Mouse (Mus musculus): Measurements from ENCODE around the gene Mrfap1. TPM values are rescaled to one million over a fixed set of nuclear protein-coding genes. Genes with fewer than 3 reads are reported as not detected.

Mrfap1 gene
- polyA plus RNA-seq, 1 experiment = 47.5 TPM

DNA sequence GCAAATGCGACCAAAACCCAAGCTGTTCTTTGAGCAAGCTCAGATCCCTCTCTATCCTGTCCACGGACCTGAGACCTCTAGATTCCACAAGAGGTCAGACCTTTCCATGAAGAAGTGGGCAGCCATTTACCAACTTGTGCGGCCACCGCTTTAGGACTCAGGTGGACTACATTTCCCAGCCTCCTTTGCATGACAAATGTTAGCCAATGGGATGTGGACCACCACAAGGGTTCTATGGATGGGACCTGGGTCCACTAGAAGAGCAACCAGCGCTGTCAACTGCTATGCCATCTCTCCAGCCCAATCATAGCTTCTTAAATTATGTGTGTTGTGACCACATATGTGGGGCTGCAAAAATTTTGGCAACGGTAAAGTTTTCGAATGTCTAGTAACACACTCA is 34.7 kb upstream of the Mrfap1 start:
- WGBS = 58% methylated on average over 7 of the region's 7 CpGs
- H3K4me1 ChIP-seq (ENCODE audit: control insufficient read depth, insufficient read depth, insufficient read length) = peaks cover 9% of the 10 kb centered on the region; the same call in 1 of the 2 replicates
- H3K4me3 ChIP-seq (ENCODE audit: extremely low read depth, insufficient read depth, insufficient read length) = no peak overlapping the region
- no peak overlapping the region for H3K27ac ChIP-seq (ENCODE audit: insufficient read depth, low read length)
- no peak for TF ChIP-seq POLR2A (IDR thresholded peaks at IDR 0.05; ENCODE audit: low read depth, low read length)
- TF ChIP-seq CTCF (IDR thresholded peaks at IDR 0.05; ENCODE audit: extremely low read depth, insufficient read depth, insufficient read length, insufficient replicate concordance) = no peak
- H3K27me3 ChIP-seq (ENCODE audit: control insufficient read depth, insufficient read depth, low read length) = no peaks in the 10 kb centered on the region
- DNase-seq (ENCODE audit: low read depth in 1 of 2, low spot score in 2 of 2) = no peak
- H3K36me3 ChIP-seq (ENCODE audit: control insufficient read depth, insufficient read depth, low read length) = peaks cover 11% of the 10 kb centered on the region; the same call in 1 of the 2 replicates

DNA sequence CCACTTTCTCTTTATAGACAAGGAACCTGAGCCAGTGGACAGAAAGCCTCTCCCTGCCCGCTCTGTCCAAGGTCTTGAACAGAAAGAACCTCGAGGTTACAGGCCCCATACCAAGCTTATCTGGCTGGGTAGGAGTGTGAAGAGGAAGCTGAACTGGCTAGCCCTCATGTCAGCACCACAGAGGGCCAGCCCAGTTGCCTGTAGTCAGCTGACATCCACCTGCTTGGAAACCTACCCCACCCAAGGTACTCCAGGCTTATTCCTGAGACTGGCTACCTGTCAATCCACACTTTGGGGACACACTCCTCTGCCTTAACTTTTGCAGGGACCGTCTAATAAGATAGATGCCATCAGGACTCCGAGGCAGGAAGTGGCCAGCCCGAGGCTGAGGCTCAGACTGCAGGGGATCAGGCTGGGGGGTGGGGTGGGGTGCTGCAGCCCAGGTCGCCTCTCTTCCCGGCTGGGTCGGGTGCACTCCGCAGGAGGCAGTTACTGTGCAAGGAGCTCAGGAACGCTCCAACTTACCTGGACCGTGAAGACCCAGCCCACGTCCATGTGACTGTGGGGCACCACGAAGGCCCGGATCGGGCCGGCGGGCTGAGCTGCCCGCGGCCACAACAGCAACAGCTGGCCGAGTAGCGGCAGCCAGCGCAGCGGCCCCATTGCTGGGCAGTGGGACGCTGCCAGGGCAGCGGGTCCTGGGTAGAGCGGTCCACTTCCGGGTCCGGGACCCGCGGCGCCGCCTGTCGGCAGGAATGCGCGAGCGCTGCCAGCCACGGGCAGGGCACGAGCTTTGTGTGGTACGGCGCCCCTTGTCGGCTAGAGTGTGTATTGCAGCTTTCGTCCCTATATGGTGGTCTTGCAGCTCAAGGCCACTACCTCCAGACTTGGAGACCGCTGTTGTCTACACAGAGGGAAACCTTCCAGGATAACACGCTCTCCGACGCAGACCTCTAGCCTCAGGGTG is 33.6 kb upstream of the Mrfap1 start, which contains the start of gene Man2b2:
TSS of gene Man2b2 (minus strand) at position 741 of the 967 bp plus-strand sequence.
- peaks cover 18% of the 10 kb centered on the region for H3K36me3 ChIP-seq (ENCODE audit: control insufficient read depth, insufficient read depth, low read length)
- H3K27me3 ChIP-seq (ENCODE audit: control insufficient read depth, insufficient read depth, low read length) = no peaks in the 10 kb centered on the region
- peak; percentile 72 to 90 for DNase-seq (ENCODE audit: low read depth in 1 of 2, low spot score in 2 of 2)
- H3K4me1 ChIP-seq (ENCODE audit: control insufficient read depth, insufficient read depth, insufficient read length) = peaks cover 9% of the 10 kb centered on the region; the same call in 1 of the 2 replicates
- 2% methylated on average over 46 of the region's 46 CpGs for WGBS
- TF ChIP-seq CTCF (IDR thresholded peaks at IDR 0.05; ENCODE audit: extremely low read depth, insufficient read depth, insufficient read length, insufficient replicate concordance) = peak; percentile 95
- TF ChIP-seq POLR2A (IDR thresholded peaks at IDR 0.05; ENCODE audit: low read depth, low read length) = peak; percentile 49; the same call in 1 of the 2 replicates
- peak within 1 kb of the TSS; percentile 69 for H3K27ac ChIP-seq (ENCODE audit: insufficient read depth, low read length)
- peak within 1 kb of the TSS; percentile 82 for H3K4me3 ChIP-seq (ENCODE audit: extremely low read depth, insufficient read depth, insufficient read length)

DNA sequence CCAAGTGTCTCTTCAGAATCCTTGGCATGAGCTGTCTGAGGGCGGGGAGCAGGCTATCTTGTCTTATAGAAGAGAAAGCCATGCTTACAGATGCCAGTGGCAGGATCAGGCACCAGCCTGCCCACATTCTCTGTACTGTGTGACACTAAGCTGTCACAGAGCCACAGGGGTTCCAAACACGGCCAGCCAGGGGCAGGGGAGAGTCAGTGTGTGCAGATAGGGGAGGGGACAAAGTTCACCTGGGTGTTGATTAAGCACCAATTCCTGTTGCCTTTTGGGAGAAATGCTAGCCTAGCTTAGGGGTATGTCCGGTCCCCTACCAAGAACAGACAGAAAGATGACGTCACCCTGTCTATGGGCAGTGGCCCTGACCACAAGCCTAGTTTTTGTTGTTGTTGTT is 32.5 kb upstream of the Mrfap1 start:
- Histone ChIP-seq H3K4me3 (ENCODE audit: extremely low read depth, insufficient read depth, insufficient read length) (no peak overlapping the region), H3K27ac (ENCODE audit: insufficient read depth, low read length) (no peak overlapping the region), H3K36me3 (ENCODE audit: control insufficient read depth, insufficient read depth, low read length) (peaks cover 24% of the 10 kb centered on the region), H3K27me3 (ENCODE audit: control insufficient read depth, insufficient read depth, low read length) (no peaks in the 10 kb centered on the region), H3K4me1 (ENCODE audit: control insufficient read depth, insufficient read depth, insufficient read length) (peaks cover 9% of the 10 kb centered on the region; the same call in 1 of the 2 replicates)
- no peak for DNase-seq (ENCODE audit: low read depth in 1 of 2, low spot score in 2 of 2)
- WGBS = 91% methylated on average over 4 of the region's 4 CpGs
- TF ChIP-seq POLR2A (IDR thresholded peaks at IDR 0.05; ENCODE audit: low read depth, low read length) = no peak

DNA sequence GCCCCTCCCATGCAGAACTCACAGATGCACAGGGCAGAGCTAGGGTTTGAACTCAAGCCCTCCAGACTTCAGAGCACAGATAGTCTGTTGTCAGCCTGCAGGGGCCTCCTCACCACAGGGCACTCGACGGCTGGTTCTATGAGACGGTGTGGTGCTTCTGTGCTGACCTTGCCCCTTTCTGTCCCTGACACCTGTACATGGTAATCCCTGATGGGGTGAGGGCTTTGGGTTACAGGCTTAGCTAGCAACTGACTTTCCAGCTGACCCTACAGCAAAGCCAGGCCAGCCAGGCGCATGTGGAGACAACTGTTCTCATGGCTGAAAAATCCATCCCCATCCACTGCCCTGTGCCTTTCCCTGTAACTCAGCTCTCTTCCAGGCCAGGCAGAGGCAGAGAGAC is 26.3 kb upstream of the Mrfap1 start:
- Histone ChIP-seq H3K4me1 (ENCODE audit: control insufficient read depth, insufficient read depth, insufficient read length) (no peaks in the 10 kb centered on the region), H3K4me3 (ENCODE audit: extremely low read depth, insufficient read depth, insufficient read length) (no peak overlapping the region), H3K27me3 (ENCODE audit: control insufficient read depth, insufficient read depth, low read length) (no peaks in the 10 kb centered on the region), H3K27ac (ENCODE audit: insufficient read depth, low read length) (no peak overlapping the region), H3K36me3 (ENCODE audit: control insufficient read depth, insufficient read depth, low read length) (peaks cover 71% of the 10 kb centered on the region)
- 97% methylated on average over 4 of the region's 4 CpGs for WGBS
- no peak for TF ChIP-seq POLR2A (IDR thresholded peaks at IDR 0.05; ENCODE audit: low read depth, low read length)
- no peak for TF ChIP-seq CTCF (IDR thresholded peaks at IDR 0.05; ENCODE audit: extremely low read depth, insufficient read depth, insufficient read length, insufficient replicate concordance)
- no peak for DNase-seq (ENCODE audit: low read depth in 1 of 2, low spot score in 2 of 2)

DNA sequence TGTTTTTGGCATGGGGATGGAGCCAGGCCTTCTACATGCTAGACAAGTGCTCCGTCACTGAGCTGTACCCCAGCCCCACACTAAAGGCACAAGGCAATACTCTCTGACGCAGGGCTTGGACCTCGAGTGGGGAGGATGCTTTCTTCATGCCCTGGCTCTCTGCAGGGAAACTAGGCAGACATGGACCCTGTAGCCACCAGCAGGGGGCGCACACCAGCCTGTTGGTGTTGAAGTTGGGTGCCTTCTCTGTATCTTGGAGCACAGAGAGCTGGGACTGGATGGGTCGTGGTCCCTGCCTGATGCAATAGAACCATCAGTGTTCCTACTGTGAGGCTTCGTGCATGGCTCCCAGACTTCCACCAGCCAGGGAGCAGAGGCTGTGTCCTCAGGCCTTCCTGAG is 23.6 kb upstream of the Mrfap1 start:
- Histone ChIP-seq H3K36me3 (ENCODE audit: control insufficient read depth, insufficient read depth, low read length) (peaks cover 63% of the 10 kb centered on the region), H3K27me3 (ENCODE audit: control insufficient read depth, insufficient read depth, low read length) (no peaks in the 10 kb centered on the region), H3K27ac (ENCODE audit: insufficient read depth, low read length) (no peak overlapping the region), H3K4me3 (ENCODE audit: extremely low read depth, insufficient read depth, insufficient read length) (no peak overlapping the region), H3K4me1 (ENCODE audit: control insufficient read depth, insufficient read depth, insufficient read length) (no peaks in the 10 kb centered on the region)
- WGBS = 78% methylated on average over 6 of the region's 6 CpGs
- peak in 1 of 2 experiments; percentile 45 for DNase-seq (ENCODE audit: low read depth in 1 of 2, low spot score in 2 of 2)
- TF ChIP-seq CTCF (IDR thresholded peaks at IDR 0.05; ENCODE audit: extremely low read depth, insufficient read depth, insufficient read length, insufficient replicate concordance) (peak; percentile 74; the same call in 1 of the 2 replicates), POLR2A (IDR thresholded peaks at IDR 0.05; ENCODE audit: low read depth, low read length) (no peak)

DNA sequence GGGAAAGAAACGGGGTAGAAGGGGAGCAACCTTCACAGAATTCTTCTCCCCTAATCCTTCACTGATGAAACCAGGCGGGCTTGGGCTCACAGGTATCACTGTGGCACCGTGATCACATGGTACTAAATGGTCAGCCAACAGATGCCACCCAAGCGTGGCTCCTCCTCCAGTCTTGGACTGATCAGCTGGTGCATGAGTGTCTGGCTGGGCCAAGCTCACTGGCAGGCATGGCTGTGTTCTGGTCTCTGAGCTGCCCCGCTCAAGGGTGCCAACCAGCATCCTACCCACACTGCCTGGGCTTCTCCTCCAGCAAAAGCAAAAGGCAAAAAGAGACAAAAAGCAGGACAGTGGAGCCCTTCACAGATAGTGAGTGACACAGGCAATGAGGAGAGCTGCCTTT is 23.2 kb upstream of the Mrfap1 start:
- H3K36me3 ChIP-seq (ENCODE audit: control insufficient read depth, insufficient read depth, low read length) = peaks cover 64% of the 10 kb centered on the region
- H3K27me3 ChIP-seq (ENCODE audit: control insufficient read depth, insufficient read depth, low read length) = no peaks in the 10 kb centered on the region
- H3K4me3 ChIP-seq (ENCODE audit: extremely low read depth, insufficient read depth, insufficient read length) = no peak overlapping the region
- TF ChIP-seq POLR2A (IDR thresholded peaks at IDR 0.05; ENCODE audit: low read depth, low read length) (no peak), CTCF (IDR thresholded peaks at IDR 0.05; ENCODE audit: extremely low read depth, insufficient read depth, insufficient read length, insufficient replicate concordance) (no peak)
- WGBS = 91% methylated on average over 5 of the region's 5 CpGs
- DNase-seq (ENCODE audit: low read depth in 1 of 2, low spot score in 2 of 2) = no peak
- H3K27ac ChIP-seq (ENCODE audit: insufficient read depth, low read length) = no peak overlapping the region
- H3K4me1 ChIP-seq (ENCODE audit: control insufficient read depth, insufficient read depth, insufficient read length) = no peaks in the 10 kb centered on the region

DNA sequence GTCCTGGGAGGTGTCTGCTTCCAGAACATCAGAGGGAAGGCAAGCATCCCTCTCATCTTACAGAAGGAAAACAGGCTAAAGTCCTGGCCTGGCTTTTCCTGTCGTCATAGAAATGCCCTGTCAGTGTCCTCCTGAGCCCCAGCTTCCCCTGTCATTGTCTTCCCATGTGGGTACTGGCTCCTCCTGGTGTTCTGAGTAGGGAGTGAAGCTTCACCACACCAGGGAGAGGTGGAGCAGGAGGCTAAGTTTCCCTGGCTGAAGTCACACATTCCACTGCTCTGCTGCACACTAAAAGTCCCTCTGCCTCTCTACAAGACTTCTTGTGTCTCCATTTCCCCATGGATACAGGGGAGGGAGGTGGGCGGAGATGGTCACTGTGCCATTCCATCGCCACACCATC is 21.2 kb upstream of the Mrfap1 start:
- Histone ChIP-seq H3K36me3 (ENCODE audit: control insufficient read depth, insufficient read depth, low read length) (peaks cover 57% of the 10 kb centered on the region), H3K27ac (ENCODE audit: insufficient read depth, low read length) (no peak overlapping the region)
- 86% methylated on average over 3 of the region's 3 CpGs for WGBS

More for the DNA sequence above, 21.2 kb upstream of the Mrfap1 start:
- Histone ChIP-seq H3K4me1 (ENCODE audit: control insufficient read depth, insufficient read depth, insufficient read length) (peaks cover 2% of the 10 kb centered on the region; the same call in 1 of the 2 replicates), H3K27me3 (ENCODE audit: control insufficient read depth, insufficient read depth, low read length) (no peaks in the 10 kb centered on the region), H3K4me3 (ENCODE audit: extremely low read depth, insufficient read depth, insufficient read length) (no peak overlapping the region)
- DNase-seq (ENCODE audit: low read depth in 1 of 2, low spot score in 2 of 2) = no peak
- TF ChIP-seq CTCF (IDR thresholded peaks at IDR 0.05; ENCODE audit: extremely low read depth, insufficient read depth, insufficient read length, insufficient replicate concordance) = no peak
- no peak for TF ChIP-seq POLR2A (IDR thresholded peaks at IDR 0.05; ENCODE audit: low read depth, low read length)

Measured in spleen, adult 2 months (tissue).